8 mouse cellular contexts compared by ENCODE assay signal in the genomic region with DNA sequence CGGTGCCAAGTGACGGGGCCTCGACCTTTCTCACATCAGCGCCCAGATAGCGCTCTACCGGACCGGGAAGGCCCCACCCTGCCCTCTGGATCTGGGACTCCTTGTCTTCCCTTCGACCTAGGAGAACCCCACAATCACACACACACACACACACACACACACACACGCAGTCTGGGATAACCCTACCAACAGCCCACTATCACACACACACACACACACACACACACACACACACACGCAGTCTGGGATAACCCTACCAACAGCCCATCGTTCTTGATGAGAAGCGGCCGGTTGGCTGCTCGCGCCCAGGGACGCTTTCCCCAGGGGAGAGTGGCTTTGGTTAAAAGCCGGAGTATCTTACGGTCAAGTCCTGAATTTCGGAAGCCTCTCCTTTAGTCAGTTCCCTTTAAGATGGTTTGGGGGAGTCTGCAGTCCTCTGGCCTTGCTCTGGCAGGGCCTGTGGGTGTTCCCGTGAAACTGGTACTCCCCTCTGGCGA. TPM values are rescaled to one million over a fixed set of nuclear protein-coding genes. Genes with fewer than 3 reads are reported as not detected.
DNase-seq lines count a peak whose midpoint lies in the region; ATAC-seq and TF ChIP-seq lines count a peak whose summit lies in the region.

No protein-coding gene starts in this region.

- TF ChIP-seq CTCF in G1E (IDR thresholded peaks at IDR 0.05; ENCODE audit: low read depth, low read length): no peak

- H3K27ac ChIP-seq in heart, embryonic 16.5 days (ENCODE audit: low read length): no peak overlapping the region
- H3K27ac ChIP-seq in forebrain, embryonic 12.5 days: peak overlapping the region; percentile 90
- no peak overlapping the region; the same call in none of the 2 replicates for H3K27ac ChIP-seq in liver, embryonic 16.5 days (ENCODE audit: low read length)

- peak overlapping the region; percentile 53 for H3K9ac ChIP-seq in heart, embryonic 16.5 days (ENCODE audit: low read length)
- peak overlapping the region; percentile 83 for H3K9ac ChIP-seq in forebrain, embryonic 12.5 days
- H3K9ac ChIP-seq in liver, embryonic 16.5 days (ENCODE audit: low read depth, low read length): peak overlapping the region; percentile 63

- H3K27me3 ChIP-seq in heart, embryonic 16.5 days (ENCODE audit: control insufficient read depth, insufficient read depth, low read length): peaks cover 12% of the 10 kb centered on the region
- H3K27me3 ChIP-seq in G1E (ENCODE audit: insufficient read depth, low read length): peaks cover 46% of the 10 kb centered on the region
- 0 out of 2 replicates have a peak, but pooled peaks cover 2% of the 10 kb centered on the region for H3K27me3 ChIP-seq in forebrain, embryonic 12.5 days
- peaks cover 6% of the 10 kb centered on the region for H3K27me3 ChIP-seq in liver, embryonic 16.5 days (ENCODE audit: control insufficient read depth, insufficient read depth, low read depth, low read length)

- H3K36me3 ChIP-seq in heart, embryonic 16.5 days (ENCODE audit: control insufficient read depth, insufficient read depth): no peaks in the 10 kb centered on the region
- H3K36me3 ChIP-seq in G1E (replicated peaks): no peaks in the 10 kb centered on the region
- H3K36me3 ChIP-seq in forebrain, embryonic 12.5 days (replicated peaks): no peaks in the 10 kb centered on the region
- H3K36me3 ChIP-seq in liver, embryonic 16.5 days (ENCODE audit: control insufficient read depth, insufficient read depth): no peaks in the 10 kb centered on the region

- intact Hi-C loops in heart, postnatal 25 days (cut with DNase I): no loop called here

- WGBS in heart, embryonic 16.5 days: 8% methylated on average over 21 of the region's 21 CpGs
- 1% methylated on average over 19 of the region's 21 CpGs for WGBS in forebrain, embryonic 12.5 days
- 9% methylated on average over 17 of the region's 21 CpGs for WGBS in liver, embryonic 16.5 days (ENCODE audit: insufficient replicate concordance)

- no peak for ATAC-seq in heart, embryonic 16.5 days (replicated peaks; ENCODE audit: extremely low read depth, insufficient read depth, low FRiP score)
- no peak for ATAC-seq in G1E (ENCODE audit: extremely low read depth, insufficient number of reproducible peaks, low FRiP score, poor library complexity, severe bottlenecking)
- peak; percentile 43 for ATAC-seq in forebrain, embryonic 12.5 days (ENCODE audit: low FRiP score)
- ATAC-seq in liver, embryonic 16.5 days (ENCODE audit: low read depth): no peak

- H3K4me1 ChIP-seq in heart, embryonic 16.5 days (ENCODE audit: control insufficient read depth, insufficient read depth, low read length): peaks cover 7% of the 10 kb centered on the region; the same call in 1 of the 2 replicates
- peaks cover 21% of the 10 kb centered on the region for H3K4me1 ChIP-seq in G1E (ENCODE audit: insufficient read depth, low read depth, low read length)
- peaks cover 26% of the 10 kb centered on the region for H3K4me1 ChIP-seq in forebrain, embryonic 12.5 days
- peaks cover 29% of the 10 kb centered on the region for H3K4me1 ChIP-seq in liver, embryonic 16.5 days (ENCODE audit: control insufficient read depth, low read depth, low read length)

- no peaks in the 10 kb centered on the region for H3K9me3 ChIP-seq in heart, embryonic 16.5 days (replicated peaks; ENCODE audit: control insufficient read depth, low read length)
- no peaks in the 10 kb centered on the region for H3K9me3 ChIP-seq in G1E (replicated peaks)
- H3K9me3 ChIP-seq in forebrain, embryonic 12.5 days: no peaks in the 10 kb centered on the region
- H3K9me3 ChIP-seq in liver, embryonic 16.5 days (replicated peaks; ENCODE audit: control insufficient read depth, low read length): no peaks in the 10 kb centered on the region

- H3K4me3 ChIP-seq in heart, embryonic 16.5 days (ENCODE audit: low read length): peak overlapping the region; percentile 68
- peak overlapping the region; percentile 72 for H3K4me3 ChIP-seq in G1E (ENCODE audit: low read depth, low read length)
- H3K4me3 ChIP-seq in forebrain, embryonic 12.5 days (replicated peaks): peak overlapping the region; percentile 86
- H3K4me3 ChIP-seq in liver, embryonic 16.5 days (ENCODE audit: low read depth, low read length): peak overlapping the region; percentile 71

- no peak for DNase-seq in heart, postnatal 25 days (ENCODE audit: low spot score)
- DNase-seq in G1E (ENCODE audit: low spot score): no peak
- no peak for DNase-seq in ovary, postnatal 10 days (ENCODE audit: low spot score)
- DNase-seq in right cerebral cortex, postnatal 36 days (ENCODE audit: low spot score in 2 of 2): no peak
- DNase-seq in frontal cortex, postnatal 14 days (ENCODE audit: low spot score in 2 of 2): no peak

- peak overlapping the region; percentile 96 for H3K4me2 ChIP-seq in heart, embryonic 16.5 days (ENCODE audit: low read depth, low read length)
- H3K4me2 ChIP-seq in forebrain, embryonic 12.5 days: peak overlapping the region; percentile 84
- H3K4me2 ChIP-seq in liver, embryonic 16.5 days (ENCODE audit: low read depth, low read length): peak overlapping the region; percentile 97

RNA-seq across cellular contexts. Expression of a gene that starts 0.6 kb away (rescaled TPM):
- polyA plus RNA-seq in heart, embryonic 16.5 days (2015; fragmentation: Nextera tagmentation; extraction: Ambion mirVana): 0.79 and 0.89 TPM in 2 replicates
- total RNA-seq in heart, postnatal 25 days (2021): under 1 TPM; 0.10 to 0.20 TPM
- not detected in 2 replicates for total RNA-seq in G1E (2014; fragmentation: Nextera tagmentation)
- 0.23 and 0.33 TPM in 2 replicates for total RNA-seq in G1E (2017)
- polyA plus RNA-seq in G1E (2012): 0.04 and 0.12 TPM in 2 replicates
- polyA plus RNA-seq in forebrain, embryonic 12.5 days (2016; fragmentation: Nextera tagmentation; extraction: Ambion mirVana): 19.9 and 21.8 TPM in 2 replicates
- polyA plus RNA-seq in liver, embryonic 16.5 days (2015; fragmentation: Nextera tagmentation; extraction: Ambion mirVana): 2.3 and 2.4 TPM in 2 replicates

RNA-seq across cellular contexts. Expression of a gene that starts 14.8 kb away (rescaled TPM):
- 15.4 and 16.0 TPM in 2 replicates for polyA plus RNA-seq in heart, embryonic 16.5 days (2015; fragmentation: Nextera tagmentation; extraction: Ambion mirVana)
- 1 to 10 TPM; 1.7 to 3.0 TPM for total RNA-seq in heart, postnatal 25 days (2021)
- total RNA-seq in G1E (2014; fragmentation: Nextera tagmentation) (21.2 and 30.3 TPM in 2 replicates), G1E (2017) (26.2 and 26.3 TPM in 2 replicates)
- 48.7 and 50.9 TPM in 2 replicates for polyA plus RNA-seq in G1E (2012)
- 40.2 and 40.5 TPM in 2 replicates for polyA plus RNA-seq in forebrain, embryonic 12.5 days (2016; fragmentation: Nextera tagmentation; extraction: Ambion mirVana)
- 14.4 and 14.8 TPM in 2 replicates for polyA plus RNA-seq in liver, embryonic 16.5 days (2015; fragmentation: Nextera tagmentation; extraction: Ambion mirVana)

RNA-seq across cellular contexts. Expression of a gene that starts 40.4 kb away (rescaled TPM):
- 143 and 152 TPM in 2 replicates for polyA plus RNA-seq in heart, embryonic 16.5 days (2015; fragmentation: Nextera tagmentation; extraction: Ambion mirVana)
- 100 to 1,000 TPM; 113 to 157 TPM for total RNA-seq in heart, postnatal 25 days (2021)
- total RNA-seq in G1E (2014; fragmentation: Nextera tagmentation) (123 and 130 TPM in 2 replicates), G1E (2017) (125 and 133 TPM in 2 replicates)
- polyA plus RNA-seq in G1E (2012): 84.3 and 91.6 TPM in 2 replicates
- polyA plus RNA-seq in forebrain, embryonic 12.5 days (2016; fragmentation: Nextera tagmentation; extraction: Ambion mirVana): 174 and 194 TPM in 2 replicates
- polyA plus RNA-seq in liver, embryonic 16.5 days (2015; fragmentation: Nextera tagmentation; extraction: Ambion mirVana): 54.0 and 58.0 TPM in 2 replicates
